Mouse (Mus musculus) adrenal gland, postnatal 4 days (tissue): Measurements from ENCODE around the gene Rhog. TPM values are rescaled to one million over a fixed set of nuclear protein-coding genes. Genes with fewer than 3 reads are reported as not detected.

ENCODE experiments used
- DNase-seq, 2 experiments: peaks; one replicate each; pipeline ENCODE4 v3.0.0; 2021 to 2022; ENCODE audit warnings: low spot score in 2 of 2, mixed read lengths in 2 of 2
- total RNA-seq, 2 experiments: library from RNA; stranded (reverse); gene quantifications; 2 replicates each; pipeline ENCODE4 v1.2.3; 2021

Gene Rhog
- total RNA-seq, 2 experiments from 2014 or later: 57.3 to 57.5 TPM

GRCm38 (mm10) chr7:102222830-102223556, 32.9 kb downstream of the Rhog start:
- DNase-seq: peak; percentile 38 to 51

GRCm38 (mm10) chr7:102222336-102222735, 33.5 kb downstream of the Rhog start:
- no peak for DNase-seq

GRCm38 (mm10) chr7:102221899-102222298, 34.0 kb downstream of the Rhog start:
- no peak for DNase-seq

GRCm38 (mm10) chr7:102211071-102211470, 44.8 kb downstream of the Rhog start:
- no peak for DNase-seq

- peak; percentile 90 to 96 for DNase-seq
Measured at GRCm38 (mm10) chr7:102209756-102210721, 45.8 kb downstream of the Rhog start, which contains the start of the genes Nup98 and Pgap2. Gene Nup98, minus strand, starts transcription at chr7:102210176. Gene Pgap2, plus strand, starts transcription at chr7:102210208.

GRCm38 (mm10) chr7:102208806-102209363, 47.0 kb downstream of the Rhog start:
- DNase-seq: no peak

GRCm38 (mm10) chr7:102205646-102206045, 50.2 kb downstream of the Rhog start:
- DNase-seq: no peak

GRCm38 (mm10) chr7:102204296-102204857, 51.5 kb downstream of the Rhog start:
- DNase-seq: no peak

- no peak for DNase-seq
Measured at GRCm38 (mm10) chr7:102200996-102201785, 54.7 kb downstream of the Rhog start.

- no peak for DNase-seq
Measured at GRCm38 (mm10) chr7:102200576-102200975, 55.3 kb downstream of the Rhog start.

- no peak for DNase-seq
Measured at GRCm38 (mm10) chr7:102192356-102192755, 63.5 kb downstream of the Rhog start.

Other genes with a start within 250 kb of the Rhog start
- 10 to 100 TPM; 11.5 to 11.6 TPM for gene Il18bp, start 237.4 kb downstream of the Rhog start, total RNA-seq
- 10 to 100 TPM; 31.9 to 33.3 TPM for gene Rnf121, start 190.6 kb downstream of the Rhog start, total RNA-seq
- 10 to 100 TPM; 24.0 to 24.4 TPM for gene Xndc1, start 190.5 kb downstream of the Rhog start, total RNA-seq
- 1 to 10 TPM; 2.1 to 2.4 TPM for gene Xntrpc, start 190.3 kb downstream of the Rhog start, total RNA-seq
- gene Trpc2, start 172.9 kb downstream of the Rhog start, total RNA-seq: under 1 TPM; 0.17 to 0.28 TPM
- 1 to 10 TPM; 2.0 to 7.7 TPM for gene Art1, start 154.3 kb downstream of the Rhog start, total RNA-seq
- under 1 TPM; 0.45 to 0.93 TPM for gene Art5, start 146.6 kb downstream of the Rhog start, total RNA-seq
- not detected for gene Chrna10, start 139.2 kb downstream of the Rhog start, total RNA-seq
- 10 to 100 TPM; 61.4 to 67.3 TPM for gene Nup98, start 45.9 kb downstream of the Rhog start, total RNA-seq
- gene Pgap2, start 45.8 kb downstream of the Rhog start, total RNA-seq: 100 to 1,000 TPM; 130 TPM
- gene Stim1, start 11.8 kb upstream of the Rhog start, total RNA-seq: 10 to 100 TPM; 68.2 to 74.1 TPM
- gene Rrm1, start 185.6 kb upstream of the Rhog start, total RNA-seq: 10 to 100 TPM; 72.0 to 73.4 TPM
- gene Olfr543, start 225.6 kb upstream of the Rhog start, total RNA-seq: not detected
- gene Olfr544, start 232.3 kb upstream of the Rhog start, total RNA-seq: not detected
- gene Olfr545, start 243.5 kb upstream of the Rhog start, total RNA-seq: not detected